Mouse (Mus musculus): ENCODE measurements around the gene Tfpi. TPM values are rescaled to one million over a fixed set of nuclear protein-coding genes. Genes with fewer than 3 reads are reported as not detected.
"Not testable (repeated sequence)": the region's sequence is repeated elsewhere in the genome, so short reads cannot be mapped to it uniquely, and the experiment has no call there.

Tfpi gene
- total RNA-seq, 2 experiments from 2014 or later, result 2.6 to 2.7 TPM

DNA sequence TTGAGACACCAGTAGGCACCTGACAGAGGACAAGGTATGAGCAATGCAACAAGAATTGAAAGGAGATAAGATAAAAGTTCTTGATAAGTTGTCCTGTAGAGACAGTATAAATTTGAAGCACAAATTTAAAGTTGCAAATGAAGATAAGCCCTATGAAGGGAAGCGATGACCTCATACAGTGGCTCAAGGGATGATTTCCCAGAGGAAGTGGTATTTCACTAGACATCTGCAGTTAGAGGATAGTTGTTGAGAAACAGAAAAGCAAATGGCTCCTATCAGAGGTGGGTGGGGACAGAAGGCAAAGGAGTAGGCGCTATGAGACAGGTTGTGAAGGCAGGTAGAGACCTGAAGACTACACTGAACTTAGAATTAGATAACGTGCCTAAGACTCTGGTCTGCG, 83.3 kb downstream of the Tfpi start:
- DNase-seq (ENCODE audit: low spot score in 2 of 2), result no peak

DNA sequence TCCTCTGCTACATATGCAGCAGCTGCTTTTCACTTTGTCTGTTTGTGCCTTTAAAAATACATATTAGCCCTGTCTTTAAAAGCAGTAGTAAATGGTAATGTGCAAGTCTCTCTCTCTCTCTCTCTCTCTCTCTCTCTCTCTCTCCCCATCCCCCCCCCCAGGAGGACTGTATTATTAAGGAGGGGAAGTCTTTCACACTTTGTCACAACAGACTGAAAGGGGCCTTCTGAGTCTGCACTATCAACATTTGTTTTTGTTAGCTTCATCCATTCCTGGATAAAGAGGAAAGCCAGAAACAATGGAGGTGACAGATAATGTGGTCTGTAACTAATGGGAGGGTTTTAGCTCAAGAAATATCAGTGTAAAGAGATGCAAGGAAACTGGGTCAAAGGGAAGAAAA, 87.5 kb downstream of the Tfpi start:
- no peak for DNase-seq (ENCODE audit: low spot score in 2 of 2)

DNA sequence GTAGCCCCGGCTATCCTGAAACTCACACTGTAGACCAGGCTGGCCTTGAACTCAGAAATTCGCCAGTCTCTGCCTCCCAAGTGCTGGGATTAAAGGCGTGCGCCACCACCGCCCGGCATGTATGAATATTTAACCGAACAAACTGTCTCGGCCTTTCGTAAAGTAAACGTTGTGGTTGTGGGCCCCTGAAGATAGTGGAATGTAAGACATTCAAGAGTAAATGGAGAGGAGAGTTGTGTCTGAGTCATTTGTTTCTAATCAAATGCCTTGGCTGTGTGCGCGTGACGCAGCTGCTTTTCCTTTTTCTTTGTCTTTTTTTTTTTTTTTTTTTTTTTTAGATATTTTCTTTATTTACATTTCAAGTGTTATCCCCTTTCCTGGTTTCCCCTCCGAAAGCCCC, 88.0 kb downstream of the Tfpi start:
- not testable (repeated sequence) for DNase-seq (ENCODE audit: low spot score in 2 of 2)

DNA sequence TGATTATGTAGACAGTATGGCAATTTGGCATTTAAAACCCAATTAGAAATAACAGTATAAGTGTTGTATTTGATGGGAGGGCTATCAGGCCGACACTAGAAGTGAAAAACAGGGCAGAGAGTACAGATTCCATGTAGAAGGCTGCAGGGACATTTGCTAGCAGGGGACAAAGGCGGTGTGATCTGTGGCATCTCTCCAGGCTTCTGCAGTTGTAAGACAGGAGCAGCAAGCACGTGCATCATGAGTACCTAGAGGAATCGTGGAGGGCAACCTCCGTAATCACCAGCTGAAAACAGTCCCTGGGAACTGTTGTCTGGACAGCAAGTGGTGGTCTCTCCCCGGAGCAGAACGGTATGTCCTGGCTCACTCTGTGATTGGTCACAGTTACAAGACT, 88.6 kb downstream of the Tfpi start:
- no peak for DNase-seq (ENCODE audit: low spot score in 2 of 2)

DNA sequence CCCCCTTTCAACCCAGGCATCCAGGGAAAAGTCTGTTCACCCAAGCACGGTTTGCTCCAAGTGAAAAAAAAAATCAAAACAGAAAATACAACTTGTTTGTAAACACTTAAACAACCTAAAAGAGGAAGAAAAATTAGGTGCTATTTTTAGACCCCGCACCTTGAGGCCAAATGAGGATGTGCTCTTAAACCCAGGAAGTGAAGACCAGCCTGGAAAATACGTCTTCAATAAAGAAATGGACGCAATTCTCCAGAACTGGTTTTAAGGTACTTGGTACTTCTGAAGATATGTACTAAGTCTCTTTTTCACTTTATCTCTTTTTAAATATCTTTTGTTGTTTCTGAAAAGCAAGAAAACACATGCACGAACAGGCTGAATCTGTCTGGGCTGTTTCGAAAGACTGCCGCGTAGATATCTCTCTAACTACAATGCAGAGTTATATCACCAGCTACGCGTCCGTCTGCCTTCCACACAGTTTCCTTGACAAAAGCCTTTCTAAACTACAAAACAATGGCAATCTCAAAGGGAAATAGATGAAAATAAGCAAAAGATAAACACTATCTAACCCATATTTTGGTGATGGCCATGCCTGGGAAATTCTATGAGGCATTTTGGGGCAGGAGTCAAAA, 89.1 kb downstream of the Tfpi start:
- no peak for DNase-seq (ENCODE audit: low spot score in 2 of 2)

DNA sequence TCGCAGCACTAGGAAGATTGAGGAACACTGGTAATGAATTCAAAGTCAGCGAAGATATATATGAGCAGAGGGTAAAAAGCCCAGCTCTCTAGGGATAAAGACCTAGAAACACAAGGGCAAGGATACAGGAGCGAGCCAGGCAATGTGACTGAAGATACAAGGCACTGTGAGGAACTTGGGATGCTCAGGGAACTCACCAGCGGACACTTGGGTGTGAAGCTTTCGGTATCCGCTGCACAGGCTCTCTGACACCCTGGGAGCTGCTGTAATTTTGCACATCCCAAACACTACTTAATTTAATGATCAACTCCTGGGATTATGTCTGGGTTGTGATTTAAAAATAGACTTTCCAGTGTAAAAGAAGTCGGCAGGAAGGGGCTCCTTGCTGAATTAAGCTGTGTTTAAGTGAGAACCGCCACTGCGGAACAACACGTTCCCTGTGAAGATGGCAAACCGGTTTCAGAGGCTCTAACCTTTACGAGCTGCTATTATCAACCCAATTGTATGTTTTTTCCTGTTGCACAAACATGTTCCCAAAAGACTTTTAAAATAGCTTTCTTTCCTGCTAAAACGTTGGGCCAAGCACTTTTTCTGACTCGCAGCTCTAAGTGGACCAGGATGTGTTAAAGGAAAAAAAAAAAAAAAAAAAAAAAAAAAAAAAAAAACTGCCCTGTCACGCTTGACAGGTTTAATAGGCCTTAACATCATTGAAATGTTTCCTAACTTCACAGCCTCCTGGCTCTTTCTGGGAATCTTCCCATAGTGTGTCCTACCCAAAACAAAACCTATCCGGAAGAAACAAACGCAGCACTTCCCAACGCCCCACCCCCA, 89.8 kb downstream of the Tfpi start:
- no peak for DNase-seq (ENCODE audit: low spot score in 2 of 2)

DNA sequence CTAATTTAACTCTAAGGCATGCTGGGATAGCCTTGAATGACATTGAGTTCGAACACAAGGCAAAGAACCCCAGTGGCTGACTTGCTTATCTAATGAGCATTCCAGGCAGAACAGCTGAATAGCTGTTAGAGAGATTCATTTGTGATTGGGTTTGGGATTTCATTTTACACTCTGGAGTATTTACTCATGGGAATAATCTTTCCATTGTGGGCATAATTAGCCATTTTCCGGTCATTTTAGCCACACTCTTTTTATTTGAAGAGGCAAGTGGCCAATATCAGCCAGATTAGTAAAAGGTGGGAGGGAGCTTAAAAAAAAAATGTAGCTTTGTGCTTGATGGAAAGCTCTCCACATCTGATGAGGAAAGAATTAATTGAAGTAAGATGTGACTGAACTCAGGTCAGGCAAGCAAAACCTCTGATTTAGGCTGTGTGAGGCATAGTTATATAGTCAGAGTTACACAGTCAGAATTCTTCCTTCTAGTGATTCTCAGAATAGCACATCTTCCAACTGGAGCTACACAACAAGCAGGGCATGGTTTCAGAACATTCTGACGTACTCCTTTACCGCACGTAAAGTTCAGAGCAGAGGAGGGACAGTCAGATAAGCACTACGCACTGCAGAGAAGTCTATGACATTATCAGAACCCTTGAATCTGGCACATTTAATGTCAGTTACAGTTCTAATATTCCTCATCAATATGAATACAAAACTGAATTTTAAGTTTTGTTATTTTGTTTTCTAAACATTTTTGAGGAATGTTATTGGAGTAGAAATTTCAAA, 91.5 kb downstream of the Tfpi start:
- DNase-seq (ENCODE audit: low spot score in 2 of 2), result no peak

DNA sequence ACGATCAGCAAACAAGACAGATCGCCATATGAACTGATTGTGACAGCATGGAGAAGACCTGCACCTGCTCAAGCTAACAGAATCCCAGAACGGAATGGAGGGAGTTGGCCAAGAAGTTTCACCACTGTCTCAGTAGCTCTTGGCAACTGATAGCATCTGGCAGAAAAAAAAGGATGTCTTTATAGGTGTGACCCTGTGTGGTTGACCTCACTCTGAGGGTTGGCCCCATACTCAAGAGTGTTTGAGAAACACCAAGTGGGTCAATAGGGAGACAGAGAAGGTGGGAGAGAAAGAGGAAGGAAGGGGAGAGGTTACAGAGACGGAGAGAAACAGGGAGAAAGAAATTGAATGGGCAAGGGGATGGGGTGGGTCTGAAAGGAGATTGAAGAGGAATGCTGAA, 92.7 kb downstream of the Tfpi start:
- no peak for DNase-seq (ENCODE audit: low spot score in 2 of 2)

Other genes starting within 250 kb of the Tfpi start
- gene Calcrl, start 51.4 kb downstream of the Tfpi start, total RNA-seq (2021), result 1 to 10 TPM; 6.9 to 8.5 TPM
- 10 to 100 TPM; 38.2 to 48.0 TPM for gene Ctnnd1, start 174.0 kb upstream of the Tfpi start, total RNA-seq (2021)
- not detected for gene Btbd18, start 182.3 kb upstream of the Tfpi start, total RNA-seq (2021)
- 10 to 100 TPM; 22.6 to 25.0 TPM for gene Selenoh, start 194.0 kb upstream of the Tfpi start, total RNA-seq (2021)
- 1 to 10 TPM; 2.4 to 7.2 TPM for gene Gm28635, start 201.3 kb upstream of the Tfpi start, total RNA-seq (2021)
- 10 to 100 TPM; 33.9 to 34.4 TPM for gene Med19, start 201.6 kb upstream of the Tfpi start, total RNA-seq (2021)
- gene Tmx2, start 202.4 kb upstream of the Tfpi start, total RNA-seq (2021), result 100 to 1,000 TPM; 232 to 252 TPM
- 10 to 100 TPM; 36.3 to 39.1 TPM for gene Zdhhc5, start 238.4 kb upstream of the Tfpi start, total RNA-seq (2021)